Mouse (Mus musculus) ovary, adult 18-20 months (tissue): ENCODE measurements around the gene Calhm2.

ENCODE experiments used
- DNase-seq: peaks from one replicate; pipeline ENCODE4 v3.0.0; 2022; ENCODE audit warnings: low spot score, mixed read lengths

Calhm2 gene

GRCm38 (mm10) chr19:47067924-47068611 is 70.0 kb downstream of the Calhm2 start:
- peak; percentile 78 for DNase-seq

- peak; percentile 95 for DNase-seq
These were observed 70.8 kb downstream of the Calhm2 start, which contains the start of gene Taf5 for GRCm38 (mm10) chr19:47067096-47067882. Taf5 (plus strand) TSS chr19:47067746.

GRCm38 (mm10) chr19:47065860-47066259 is 72.2 kb downstream of the Calhm2 start:
- DNase-seq: no peak

GRCm38 (mm10) chr19:47057684-47058083 is 80.4 kb downstream of the Calhm2 start:
- no peak for DNase-seq
